Mouse (Mus musculus) bone marrow, adult 2 months (tissue): ENCODE data around the gene Slc6a16. TPM values are rescaled to one million over a fixed set of nuclear protein-coding genes. Genes with fewer than 3 reads are reported as not detected.

ENCODE experiments used
- H3K27ac ChIP-seq: fragments of 200-500 bp; 2 replicates; pipeline ENCODE4 v1.5.1; 2012; ENCODE audit warnings: low read depth, mild to moderate bottlenecking, control low read depth, inconsistent platforms, low read length; ENCODE audit not compliant: control insufficient read depth, poor library complexity, insufficient read depth
- H3K4me1 ChIP-seq: fragments of 200-500 bp; 2 replicates; pipeline ENCODE4 v1.6.1; 2011; ENCODE audit warnings: low read length; ENCODE audit not compliant: control insufficient read depth, insufficient read depth
- H3K4me3 ChIP-seq: fragments of 200-500 bp; replicated peaks from 2 replicates; pipeline ENCODE3; 2011; ENCODE audit warnings: mild to moderate bottlenecking, low read depth, low read length, control low read depth; ENCODE audit not compliant: control insufficient read depth
- CTCF ChIP-seq: fragments of 200-500 bp; IDR thresholded peaks from 2 replicates; pipeline ENCODE4 v1.5.1; 2011; ENCODE audit warnings: low read length, control low read depth; ENCODE audit not compliant: control insufficient read depth, insufficient read depth
- POLR2A ChIP-seq: fragments of 200-500 bp; IDR thresholded peaks from 2 replicates; pipeline ENCODE4 v1.6.1; 2011; ENCODE audit warnings: low read depth, mild to moderate bottlenecking, control low read depth, low read length, borderline replicate concordance; ENCODE audit not compliant: control insufficient read depth
- WGBS: fragments of 180-500 bp; shearing (Covaris S2); methylation state at CpG from one replicate; pipeline ENCODE4 v1.1.7; 2018; 5-methylcytosine and 5-hydroxymethylcytosine counted together
- polyA plus RNA-seq: library from polyadenylated mRNA; stranded (reverse); fragments of >200 nt; gene quantifications from 2 replicates; pipeline ENCODE4 v1.2.4, GENCODE M21; 2011; ENCODE audit warnings: low replicate concordance; ENCODE audit not compliant: missing spikeins, insufficient read depth, insufficient read length

The Slc6a16 gene
- polyA plus RNA-seq, 1 experiment: not detected

- H3K4me3 ChIP-seq: no peak overlapping the region
- 84% methylated on average over 4 of the region's 4 CpGs for WGBS
- TF ChIP-seq POLR2A (no peak), CTCF (no peak)
- no peak overlapping the region for H3K27ac ChIP-seq
- H3K4me1 ChIP-seq: no peaks in the 10 kb centered on the region
Observed at GRCm38 (mm10) chr7:45322245-45322644, 81.4 kb downstream of the Slc6a16 start.

Other genes starting within 250 kb of the Slc6a16 start
- 71.4 and 165 TPM in 2 replicates for gene Irf3, start 243.4 kb upstream of the Slc6a16 start, polyA plus RNA-seq
- 28.9 and 40.8 TPM in 2 replicates for gene Bcl2l12, start 242.4 kb upstream of the Slc6a16 start, polyA plus RNA-seq
- gene Scaf1, start 224.7 kb upstream of the Slc6a16 start, polyA plus RNA-seq: 45.6 and 72.1 TPM in 2 replicates
- 11.0 and 14.9 TPM in 2 replicates for gene Rras, start 223.1 kb upstream of the Slc6a16 start, polyA plus RNA-seq
- 8.6 and 14.3 TPM in 2 replicates for gene Prr12, start 188.2 kb upstream of the Slc6a16 start, polyA plus RNA-seq
- 31.8 and 44.8 TPM in 2 replicates for gene Nosip, start 178.7 kb upstream of the Slc6a16 start, polyA plus RNA-seq
- gene Prrg2, start 178.4 kb upstream of the Slc6a16 start, polyA plus RNA-seq: 13.8 and 18.2 TPM in 2 replicates
- 10.6 and 16.0 TPM in 2 replicates for gene Rcn3, start 148.9 kb upstream of the Slc6a16 start, polyA plus RNA-seq
- gene Fcgrt, start 137.2 kb upstream of the Slc6a16 start, polyA plus RNA-seq: 13.9 and 19.1 TPM in 2 replicates
- gene Rps11, start 116.6 kb upstream of the Slc6a16 start, polyA plus RNA-seq: 982 and 1,240 TPM in 2 replicates
- 2,527 and 4,441 TPM in 2 replicates for gene Rpl13a, start 112.3 kb upstream of the Slc6a16 start, polyA plus RNA-seq
- not detected in 2 replicates for gene Gm45713, start 104.9 kb upstream of the Slc6a16 start, polyA plus RNA-seq
- gene Flt3l, start 104.7 kb upstream of the Slc6a16 start, polyA plus RNA-seq: 32.5 and 85.0 TPM in 2 replicates
- gene Pih1d1, start 86.8 kb upstream of the Slc6a16 start, polyA plus RNA-seq: 39.2 and 92.4 TPM in 2 replicates
- 49.6 and 113 TPM in 2 replicates for gene Aldh16a1, start 86.5 kb upstream of the Slc6a16 start, polyA plus RNA-seq
- 1.3 TPM in 1 of 2 replicates, not detected in the other for gene Slc17a7, start 77.1 kb upstream of the Slc6a16 start, polyA plus RNA-seq
- gene Gfy, start 61.5 kb upstream of the Slc6a16 start, polyA plus RNA-seq: 1.2 TPM in 1 of 2 replicates, not detected in the other
- gene Pth2, start 60.1 kb upstream of the Slc6a16 start, polyA plus RNA-seq: not detected in 2 replicates
- not detected in 2 replicates for gene Ccdc155, start 36.2 kb upstream of the Slc6a16 start, polyA plus RNA-seq
- 1.5 TPM in 1 of 2 replicates, not detected in the other for gene Dkkl1, start 28.9 kb upstream of the Slc6a16 start, polyA plus RNA-seq
- gene Tead2, start 25.3 kb upstream of the Slc6a16 start, polyA plus RNA-seq: 5.0 and 10.9 TPM in 2 replicates
- 214 and 405 TPM in 2 replicates for gene Cd37, start 2.0 kb upstream of the Slc6a16 start, polyA plus RNA-seq
- gene Slc6a21, start 36.4 kb downstream of the Slc6a16 start, polyA plus RNA-seq: not detected in 2 replicates
- 2.6 and 3.9 TPM in 2 replicates for gene Trpm4, start 92.7 kb downstream of the Slc6a16 start, polyA plus RNA-seq
- 1.5 and 1.7 TPM in 2 replicates for gene Hrc, start 94.2 kb downstream of the Slc6a16 start, polyA plus RNA-seq
- gene Ppfia3, start 125.9 kb downstream of the Slc6a16 start, polyA plus RNA-seq: not detected in 2 replicates
- gene Lin7b, start 129.5 kb downstream of the Slc6a16 start, polyA plus RNA-seq: not detected in 2 replicates
- gene Snrnp70, start 154.7 kb downstream of the Slc6a16 start, polyA plus RNA-seq: 753 and 781 TPM in 2 replicates
- not detected in 2 replicates for gene Kcna7, start 164.6 kb downstream of the Slc6a16 start, polyA plus RNA-seq
- gene Ntf5, start 172.6 kb downstream of the Slc6a16 start, polyA plus RNA-seq: 1.8 TPM in 1 of 2 replicates, not detected in the other
- not detected in 2 replicates for gene Lhb, start 179.7 kb downstream of the Slc6a16 start, polyA plus RNA-seq
- 11.3 and 17.4 TPM in 2 replicates for gene Gys1, start 193.8 kb downstream of the Slc6a16 start, polyA plus RNA-seq
- 61.4 and 66.3 TPM in 2 replicates for gene Ruvbl2, start 197.0 kb downstream of the Slc6a16 start, polyA plus RNA-seq
- gene Ftl1, start 218.8 kb downstream of the Slc6a16 start, polyA plus RNA-seq: 2,067 and 2,131 TPM in 2 replicates
- gene Bax, start 225.8 kb downstream of the Slc6a16 start, polyA plus RNA-seq: 71.8 and 143 TPM in 2 replicates
- gene Tulp2, start 240.8 kb downstream of the Slc6a16 start, polyA plus RNA-seq: 1.3 TPM in 1 of 2 replicates, not detected in the other
- gene Gm45808, start 245.7 kb downstream of the Slc6a16 start, polyA plus RNA-seq: not detected in 2 replicates
- gene Dhdh, start 247.7 kb downstream of the Slc6a16 start, polyA plus RNA-seq: 2.7 and 4.8 TPM in 2 replicates